Mouse (Mus musculus): ENCODE results near the gene Spire2.

- TF ChIP-seq POLR2A (IDR thresholded peaks at IDR 0.05; ENCODE audit: borderline replicate concordance, insufficient read depth, low read length) (no peak), CTCF (IDR thresholded peaks at IDR 0.05; ENCODE audit: borderline replicate concordance, insufficient read depth, low read depth, low read length) (no peak)
These were observed 8.8 kb downstream of the Spire2 start for GRCm38 (mm10) chr8:123341040-123342015.

All from cerebellum, adult 2 months (tissue).